Mouse (Mus musculus): ENCODE results near the gene Ttc6.

DNA sequence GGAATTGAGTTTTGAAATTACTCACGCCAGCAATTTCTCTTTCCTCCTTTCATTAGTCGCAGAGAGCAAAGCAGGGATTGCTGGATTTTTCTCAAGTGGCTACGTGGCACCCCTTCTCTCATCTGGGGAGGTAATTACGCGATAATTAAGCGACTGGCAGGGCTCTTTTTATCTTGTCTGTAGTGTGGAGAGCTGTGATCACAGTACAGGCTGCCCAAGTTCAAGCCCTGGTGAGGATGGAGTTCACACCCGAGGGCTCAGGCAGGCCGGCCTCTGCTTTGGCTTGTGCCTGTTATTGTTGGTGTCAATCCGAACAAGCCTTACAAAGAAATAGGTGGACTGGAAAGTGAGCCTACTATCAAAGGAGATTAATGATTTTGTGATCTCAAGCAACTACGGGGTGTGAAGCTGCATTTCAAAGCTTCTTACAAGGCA, 24.3 kb upstream of the Ttc6 start:
- TF ChIP-seq CTCF (IDR thresholded peaks at IDR 0.05; ENCODE audit: extremely low read depth, insufficient read length, insufficient replicate concordance, low read depth, low read length) (no peak), POLR2A (IDR thresholded peaks at IDR 0.05; ENCODE audit: low read depth, low read length) (no peak)

Data from small intestine, adult 2 months (tissue).